ENCODE assay signal across 8 mouse cellular contexts in genomic region chr4:114321516-114322339, GRCm38 (mm10).
"Had no signal": no experiment of that assay in that cellular context is flagged by ENCODE, and none has a peak within 500 bp of the region (broad histone marks: within the 10 kb centered on the region; RNA-seq: fewer than 3 reads in every experiment).

No protein-coding gene starts in this region.

- DNase-seq: left cerebral cortex, postnatal 4 days; lung, adult 18-20 months; thymus, postnatal 4 days had no signal

- H3K4me1 ChIP-seq: limb, embryonic 13.5 days; midbrain, embryonic 13.5 days had no signal

- H3K27ac ChIP-seq: layer of hippocampus, adult 2 months; limb, embryonic 13.5 days; liver, embryonic 14.5 days; midbrain, embryonic 13.5 days; stomach, postnatal 0 days had no signal

- H3K9ac ChIP-seq: limb, embryonic 13.5 days; liver, embryonic 14.5 days; midbrain, embryonic 13.5 days had no signal

- H3K4me2 ChIP-seq: limb, embryonic 13.5 days; midbrain, embryonic 13.5 days had no signal

- H3K9me3 ChIP-seq: limb, embryonic 13.5 days; midbrain, embryonic 13.5 days had no signal

- H3K27me3 ChIP-seq: limb, embryonic 13.5 days; midbrain, embryonic 13.5 days had no signal

- H3K4me3 ChIP-seq: layer of hippocampus, adult 2 months; limb, embryonic 13.5 days; midbrain, embryonic 13.5 days had no signal

- H3K36me3 ChIP-seq: limb, embryonic 13.5 days; midbrain, embryonic 13.5 days had no signal

- ATAC-seq: midbrain, embryonic 13.5 days had no signal
